Mouse (Mus musculus): ENCODE results near the gene Galnt10. TPM values are rescaled to one million over a fixed set of nuclear protein-coding genes. Genes with fewer than 3 reads are reported as not detected.

Galnt10 gene
- polyA plus RNA-seq, 1 experiment from 2014 or later, result 16.9 TPM

- H3K27ac ChIP-seq (ENCODE audit: low read length), result peak overlapping the region; percentile 86
- H3K27me3 ChIP-seq (replicated peaks; ENCODE audit: control insufficient read depth, insufficient read depth, low read length), result no peaks in the 10 kb centered on the region
- no peak overlapping the region for H3K4me2 ChIP-seq (ENCODE audit: low read depth, low read length)
- H3K9ac ChIP-seq (ENCODE audit: low read depth, low read length), result peak overlapping the region; percentile 27
- peak; percentile 48; the same call in 1 of the 2 replicates for ATAC-seq
- H3K4me1 ChIP-seq (ENCODE audit: control insufficient read depth, insufficient read depth, low read length), result peaks cover 42% of the 10 kb centered on the region
- no peaks in the 10 kb centered on the region for H3K36me3 ChIP-seq (ENCODE audit: control insufficient read depth, insufficient read depth, low read length)
- no peak overlapping the region for H3K4me3 ChIP-seq (ENCODE audit: low read length)
- WGBS, result 44% methylated on average over 12 of the region's 12 CpGs
- no peaks in the 10 kb centered on the region for H3K9me3 ChIP-seq (ENCODE audit: control insufficient read depth, low read length)
Measured at GRCm38 (mm10) chr11:57673977-57674687, 28.9 kb downstream of the Galnt10 start.

DNA sequence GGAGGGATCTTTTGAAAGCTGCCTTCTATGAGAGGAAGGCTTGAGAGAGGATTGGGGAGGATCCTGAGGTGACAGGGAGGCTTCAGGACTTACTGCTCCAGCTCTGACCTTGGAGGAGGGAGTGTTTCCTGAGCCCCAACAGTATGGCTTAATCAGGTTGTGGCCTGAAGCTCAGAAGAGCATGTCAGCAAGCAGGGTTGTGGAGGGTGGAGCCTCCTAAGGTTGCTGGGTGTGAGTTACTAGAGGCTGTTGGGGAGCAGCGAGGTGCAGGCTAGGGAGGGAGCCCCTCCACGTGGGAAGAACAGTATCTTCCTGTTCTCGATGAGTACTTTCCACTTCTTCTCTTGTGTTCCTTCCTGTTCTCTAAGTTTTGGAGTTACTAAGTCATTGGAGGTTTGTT is 32.0 kb downstream of the Galnt10 start:
- H3K4me1 ChIP-seq (ENCODE audit: control insufficient read depth, insufficient read depth, low read length), result peaks cover 37% of the 10 kb centered on the region
- no peak overlapping the region for H3K27ac ChIP-seq (ENCODE audit: low read length)
- no peak overlapping the region for H3K4me2 ChIP-seq (ENCODE audit: low read depth, low read length)
- 64% methylated on average over 3 of the region's 3 CpGs for WGBS
- no peak overlapping the region for H3K9ac ChIP-seq (ENCODE audit: low read depth, low read length)
- ATAC-seq, result 0 out of 2 replicates have a peak, but pooled peaks have one; percentile 26
- peaks cover 5% of the 10 kb centered on the region; the same call in 1 of the 2 replicates for H3K9me3 ChIP-seq (ENCODE audit: control insufficient read depth, low read length)
- no peaks in the 10 kb centered on the region for H3K36me3 ChIP-seq (ENCODE audit: control insufficient read depth, insufficient read depth, low read length)
- no peak overlapping the region for H3K4me3 ChIP-seq (ENCODE audit: low read length)
- no peaks in the 10 kb centered on the region for H3K27me3 ChIP-seq (replicated peaks; ENCODE audit: control insufficient read depth, insufficient read depth, low read length)

DNA sequence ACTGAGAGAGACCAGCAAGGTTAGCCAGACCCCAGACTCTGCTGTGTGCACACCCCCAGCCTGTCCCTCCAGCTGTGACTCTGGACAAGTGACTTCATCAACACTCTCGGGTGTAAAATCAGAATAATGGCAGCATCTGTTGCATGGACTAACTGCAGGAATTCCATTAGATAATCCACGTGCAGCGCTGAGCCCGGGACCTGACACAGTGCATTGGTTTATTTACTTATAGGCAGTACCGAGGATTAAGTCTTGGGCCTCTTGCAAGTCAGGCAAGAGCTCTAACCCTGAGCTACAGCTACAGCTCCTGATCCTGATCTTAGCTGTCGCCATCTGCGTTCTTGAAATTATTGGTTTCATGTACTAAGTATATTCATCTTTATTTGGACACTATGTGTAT is 37.3 kb downstream of the Galnt10 start:
- peaks cover 29% of the 10 kb centered on the region for H3K4me1 ChIP-seq (ENCODE audit: control insufficient read depth, insufficient read depth, low read length)
- H3K9me3 ChIP-seq (ENCODE audit: control insufficient read depth, low read length), result peaks cover 5% of the 10 kb centered on the region; the same call in 1 of the 2 replicates
- H3K27me3 ChIP-seq (replicated peaks; ENCODE audit: control insufficient read depth, insufficient read depth, low read length), result no peaks in the 10 kb centered on the region
- ATAC-seq, result no peak
- no peak overlapping the region for H3K27ac ChIP-seq (ENCODE audit: low read length)
- H3K36me3 ChIP-seq (ENCODE audit: control insufficient read depth, insufficient read depth, low read length), result no peaks in the 10 kb centered on the region
- 28% methylated on average over 7 of the region's 7 CpGs for WGBS
- no peak overlapping the region for H3K4me3 ChIP-seq (ENCODE audit: low read length)
- no peak overlapping the region for H3K4me2 ChIP-seq (ENCODE audit: low read depth, low read length)
- H3K9ac ChIP-seq (ENCODE audit: low read depth, low read length), result no peak overlapping the region

DNA sequence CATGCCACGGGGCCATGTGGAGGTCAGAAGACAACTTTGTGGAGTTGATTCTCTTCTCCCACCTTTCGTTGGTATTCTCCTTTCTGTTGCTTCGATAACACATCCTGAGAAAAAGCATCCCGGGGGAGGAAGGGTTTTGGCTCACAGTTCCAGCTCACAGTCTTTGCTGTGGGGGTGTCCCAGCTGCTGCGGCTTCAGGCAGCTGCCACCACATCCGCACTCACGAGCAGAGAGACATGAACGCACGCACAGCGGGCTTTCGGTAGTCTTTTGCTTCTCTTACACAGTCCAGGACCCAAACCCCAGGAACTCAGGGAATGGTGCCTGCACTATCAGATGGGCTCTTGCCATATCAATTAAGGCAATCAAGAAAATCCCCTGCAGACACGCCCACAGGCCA is 37.9 kb downstream of the Galnt10 start:
- no peak overlapping the region for H3K4me3 ChIP-seq (ENCODE audit: low read length)
- H3K36me3 ChIP-seq (ENCODE audit: control insufficient read depth, insufficient read depth, low read length), result no peaks in the 10 kb centered on the region
- H3K27ac ChIP-seq (ENCODE audit: low read length), result no peak overlapping the region
- WGBS, result 52% methylated on average over 12 of the region's 12 CpGs
- no peak overlapping the region for H3K9ac ChIP-seq (ENCODE audit: low read depth, low read length)
- peaks cover 33% of the 10 kb centered on the region for H3K4me1 ChIP-seq (ENCODE audit: control insufficient read depth, insufficient read depth, low read length)
- no peaks in the 10 kb centered on the region for H3K27me3 ChIP-seq (replicated peaks; ENCODE audit: control insufficient read depth, insufficient read depth, low read length)
- no peak for ATAC-seq
- peaks cover 5% of the 10 kb centered on the region; the same call in 1 of the 2 replicates for H3K9me3 ChIP-seq (ENCODE audit: control insufficient read depth, low read length)
- no peak overlapping the region for H3K4me2 ChIP-seq (ENCODE audit: low read depth, low read length)

DNA sequence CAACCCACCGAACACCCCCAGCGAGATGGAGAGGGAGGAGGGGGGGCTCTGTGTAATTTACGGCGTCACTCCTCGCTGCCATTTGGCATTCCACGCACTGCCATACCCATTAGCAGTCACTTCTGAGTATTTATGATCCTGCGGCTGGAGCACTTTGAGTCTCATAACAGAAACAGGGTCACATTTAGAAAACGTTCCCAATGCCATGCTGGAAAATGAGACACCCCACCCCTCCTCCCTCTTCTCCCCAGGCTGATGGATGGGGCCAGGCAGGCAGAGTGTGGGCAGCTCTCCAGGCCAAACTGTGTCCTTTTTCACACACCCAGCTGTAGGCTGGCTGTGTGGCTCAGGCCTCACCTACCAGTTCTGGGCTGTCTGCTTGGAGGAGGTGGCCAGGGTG is 38.7 kb downstream of the Galnt10 start:
- Histone ChIP-seq H3K27me3 (replicated peaks; ENCODE audit: control insufficient read depth, insufficient read depth, low read length) (no peaks in the 10 kb centered on the region), H3K36me3 (ENCODE audit: control insufficient read depth, insufficient read depth, low read length) (no peaks in the 10 kb centered on the region), H3K4me2 (ENCODE audit: low read depth, low read length) (no peak overlapping the region), H3K4me3 (ENCODE audit: low read length) (no peak overlapping the region), H3K4me1 (ENCODE audit: control insufficient read depth, insufficient read depth, low read length) (peaks cover 42% of the 10 kb centered on the region), H3K9me3 (ENCODE audit: control insufficient read depth, low read length) (peaks cover 5% of the 10 kb centered on the region; the same call in 1 of the 2 replicates), H3K9ac (ENCODE audit: low read depth, low read length) (no peak overlapping the region), H3K27ac (ENCODE audit: low read length) (no peak overlapping the region)
- ATAC-seq, result no peak
- WGBS, result 40% methylated on average over 8 of the region's 8 CpGs

DNA sequence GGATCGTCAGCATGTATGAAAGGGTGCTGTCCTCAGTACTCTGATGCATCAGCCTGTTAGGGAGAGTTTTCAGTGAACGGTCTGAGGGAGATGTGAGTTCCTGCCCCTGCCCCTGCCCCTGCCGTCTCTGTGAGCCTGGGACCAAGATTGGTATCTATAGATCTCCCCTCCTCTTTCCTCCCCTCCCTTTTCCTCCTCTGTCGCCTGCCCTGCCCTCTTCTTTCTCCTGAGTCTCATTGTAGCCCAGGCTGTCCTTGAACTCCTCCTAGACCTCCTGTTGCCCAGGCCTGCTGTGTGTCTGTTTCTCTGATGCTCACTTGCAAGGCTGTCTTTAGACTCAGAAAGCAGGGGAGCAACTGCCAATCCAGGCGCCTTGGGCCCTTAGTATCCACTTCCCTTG is 39.6 kb downstream of the Galnt10 start:
- Histone ChIP-seq H3K36me3 (ENCODE audit: control insufficient read depth, insufficient read depth, low read length) (no peaks in the 10 kb centered on the region), H3K4me2 (ENCODE audit: low read depth, low read length) (no peak overlapping the region), H3K27me3 (replicated peaks; ENCODE audit: control insufficient read depth, insufficient read depth, low read length) (no peaks in the 10 kb centered on the region), H3K4me3 (ENCODE audit: low read length) (no peak overlapping the region), H3K9me3 (ENCODE audit: control insufficient read depth, low read length) (0 out of 2 replicates have a peak, but pooled peaks cover under 1% of the 10 kb centered on the region), H3K4me1 (ENCODE audit: control insufficient read depth, insufficient read depth, low read length) (peaks cover 49% of the 10 kb centered on the region), H3K27ac (ENCODE audit: low read length) (no peak overlapping the region), H3K9ac (ENCODE audit: low read depth, low read length) (no peak overlapping the region)
- ATAC-seq, result no peak
- WGBS, result 48% methylated on average over 5 of the region's 5 CpGs

GRCm38 (mm10) chr11:57685689-57686454 is 40.6 kb downstream of the Galnt10 start:
- H3K36me3 ChIP-seq (ENCODE audit: control insufficient read depth, insufficient read depth, low read length), result no peaks in the 10 kb centered on the region
- WGBS, result 53% methylated on average over 10 of the region's 10 CpGs
- no peak overlapping the region for H3K9ac ChIP-seq (ENCODE audit: low read depth, low read length)
- peaks cover 49% of the 10 kb centered on the region for H3K4me1 ChIP-seq (ENCODE audit: control insufficient read depth, insufficient read depth, low read length)
- no peaks in the 10 kb centered on the region for H3K27me3 ChIP-seq (replicated peaks; ENCODE audit: control insufficient read depth, insufficient read depth, low read length)
- ATAC-seq, result no peak
- H3K4me3 ChIP-seq (ENCODE audit: low read length), result no peak overlapping the region
- no peak overlapping the region for H3K27ac ChIP-seq (ENCODE audit: low read length)
- no peak overlapping the region for H3K4me2 ChIP-seq (ENCODE audit: low read depth, low read length)
- no peaks in the 10 kb centered on the region for H3K9me3 ChIP-seq (ENCODE audit: control insufficient read depth, low read length)

DNA sequence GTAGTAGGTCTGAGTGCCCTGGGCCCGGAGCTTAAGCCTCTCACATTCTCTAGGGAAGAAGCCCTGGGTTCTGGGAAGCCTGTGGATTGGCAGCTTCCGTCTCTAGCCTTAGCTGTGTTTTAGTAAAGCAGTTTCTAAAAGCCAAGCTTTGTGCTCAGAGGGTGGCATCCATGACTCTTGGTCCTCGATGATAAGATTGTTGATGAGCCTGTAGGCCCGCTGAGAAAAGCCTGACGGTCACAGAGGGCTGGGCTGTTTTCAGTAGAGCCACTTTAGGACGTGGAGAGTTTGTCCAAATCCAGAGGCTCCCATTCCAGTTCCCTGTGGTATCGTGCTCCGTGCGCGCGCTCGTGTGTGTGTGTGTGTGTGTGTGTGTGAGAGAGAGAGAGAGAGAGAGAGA is 41.6 kb downstream of the Galnt10 start:
- Histone ChIP-seq H3K27ac (ENCODE audit: low read length) (no peak overlapping the region), H3K9ac (ENCODE audit: low read depth, low read length) (no peak overlapping the region), H3K9me3 (ENCODE audit: control insufficient read depth, low read length) (no peaks in the 10 kb centered on the region), H3K27me3 (replicated peaks; ENCODE audit: control insufficient read depth, insufficient read depth, low read length) (no peaks in the 10 kb centered on the region), H3K36me3 (ENCODE audit: control insufficient read depth, insufficient read depth, low read length) (no peaks in the 10 kb centered on the region), H3K4me1 (ENCODE audit: control insufficient read depth, insufficient read depth, low read length) (peaks cover 43% of the 10 kb centered on the region), H3K4me3 (ENCODE audit: low read length) (no peak overlapping the region), H3K4me2 (ENCODE audit: low read depth, low read length) (no peak overlapping the region)
- ATAC-seq, result no peak
- 78% methylated on average over 12 of the region's 12 CpGs for WGBS

DNA sequence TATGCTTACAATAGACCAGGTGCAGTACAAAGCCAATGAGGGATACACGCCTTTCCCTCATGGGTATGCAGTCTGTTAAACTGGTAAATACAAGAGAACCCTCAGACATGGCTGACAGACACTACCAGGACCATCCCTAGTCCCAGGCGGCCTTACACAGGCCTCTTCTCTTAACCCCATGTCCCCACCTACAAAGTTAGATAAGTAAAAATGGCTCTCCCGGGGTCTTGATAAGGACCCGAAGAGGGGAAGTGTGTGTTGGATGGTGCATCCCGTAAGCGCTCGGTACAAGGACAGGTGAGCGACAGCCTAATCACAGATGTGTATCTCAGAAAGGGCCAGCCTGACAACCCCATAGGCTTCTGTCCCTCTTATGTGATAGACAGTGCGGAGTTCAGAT is 42.0 kb downstream of the Galnt10 start:
- 81% methylated on average over 9 of the region's 9 CpGs for WGBS
- Histone ChIP-seq H3K9me3 (ENCODE audit: control insufficient read depth, low read length) (no peaks in the 10 kb centered on the region), H3K4me1 (ENCODE audit: control insufficient read depth, insufficient read depth, low read length) (peaks cover 42% of the 10 kb centered on the region), H3K27ac (ENCODE audit: low read length) (no peak overlapping the region), H3K9ac (ENCODE audit: low read depth, low read length) (no peak overlapping the region), H3K36me3 (ENCODE audit: control insufficient read depth, insufficient read depth, low read length) (no peaks in the 10 kb centered on the region), H3K27me3 (replicated peaks; ENCODE audit: control insufficient read depth, insufficient read depth, low read length) (no peaks in the 10 kb centered on the region), H3K4me2 (ENCODE audit: low read depth, low read length) (no peak overlapping the region), H3K4me3 (ENCODE audit: low read length) (no peak overlapping the region)
- no peak for ATAC-seq
